Mouse (Mus musculus) Patski (cell line): ENCODE measurements at regions not wholly inside any gene's neighbourhood (a gene's known extent, or its start where the extent isn't known, plus 50 kb on each side); places are given as distances from the start of the nearest gene placed in this dataset.
A peak's percentile ranks its signal among the peaks of the same experiment; 100 is the strongest.

Experiments used
- ATAC-seq: fragments of 100-300 bp; one replicate; pipeline ENCODE4 v1.8.0; 2021
- CTCF ChIA-PET: fragments of 350-600 bp; sonication (Branson Sonifier 250); formaldehyde crosslinking; loops from one replicate; lab custom pipeline; 2022; ENCODE audit warnings: inconsistent platforms; lab: Charles Lee
- POLR2A ChIA-PET: fragments of 350-600 bp; sonication (Branson Sonifier 250); formaldehyde crosslinking; loops from one replicate; lab custom pipeline; 2022; ENCODE audit warnings: antibody characterized with exemption, inconsistent platforms; lab: Charles Lee
- DNase-seq: peaks from one replicate; pipeline ENCODE4 v3.0.0-alpha.2; 2011; ENCODE audit warnings: low read depth, low spot score
- H3K27me3 ChIP-seq: fragments of 371-371 bp; one replicate; pipeline ENCODE4 v1.5.1; 2021
- CTCF ChIP-seq: fragments of 100-300 bp; IDR thresholded peaks from one replicate; pipeline ENCODE4 v1.5.1; 2021
- in situ Hi-C: fragments of 300-500 bp; cut with MboI; formaldehyde crosslinking; loops from 3 replicates; pipeline ENCODE4 v1.11.1; 2018; ENCODE audit warnings: low pct_unique_long_range_greater_than_20kb, mixed read lengths

DNA sequence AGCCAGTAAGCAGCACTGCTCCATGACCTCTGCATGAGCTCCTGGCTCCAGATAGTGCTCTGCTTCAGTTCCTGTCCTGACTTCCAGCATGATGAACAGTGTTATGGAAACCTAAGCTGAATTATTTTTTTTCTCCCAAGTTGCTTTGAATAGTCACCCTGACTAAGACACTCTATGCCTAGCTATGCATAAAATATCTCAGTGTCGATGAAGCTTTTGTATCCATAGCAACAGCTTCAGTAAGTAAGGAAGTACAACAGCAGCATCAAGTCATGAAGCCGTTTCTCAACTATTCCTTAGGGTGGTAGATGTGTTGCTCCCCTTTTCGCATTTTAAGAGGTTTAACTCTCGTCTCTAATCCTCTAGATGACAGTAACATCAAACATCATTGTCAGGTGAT, 228.4 kb upstream of the Gpc5 start:
- TF ChIP-seq CTCF = no peak
- in situ Hi-C loops = no loop called here

DNA sequence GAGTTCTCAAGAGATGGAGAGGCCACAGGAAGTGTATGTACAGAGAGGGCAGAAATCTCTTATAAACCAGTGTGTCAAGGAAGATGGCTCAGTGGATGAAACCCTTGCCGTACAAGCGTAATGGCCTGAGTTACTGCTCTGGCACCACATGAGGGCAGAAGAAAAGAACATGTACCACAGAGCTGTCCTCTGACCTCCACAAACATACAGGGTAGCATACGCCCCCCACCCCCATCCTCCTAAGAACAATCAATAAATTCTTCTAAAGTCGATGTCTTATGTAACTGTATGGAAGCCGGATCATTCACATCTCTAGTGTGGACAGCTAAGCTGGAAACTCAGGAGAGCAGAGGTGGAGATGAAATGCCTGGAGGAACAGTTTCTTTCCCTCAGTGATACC, 227.9 kb upstream of the Gpc5 start:
- no peak for TF ChIP-seq CTCF
- CTCF ChIA-PET = no interaction called here
- peaks cover 6% of the 10 kb centered on the region for H3K27me3 ChIP-seq
- ATAC-seq = no peak
- POLR2A ChIA-PET = no interaction called here
- DNase-seq = no peak
- in situ Hi-C loops = no loop called here

More for the DNA sequence above, 228.4 kb upstream of the Gpc5 start:
- H3K27me3 ChIP-seq = peaks cover 6% of the 10 kb centered on the region
- ATAC-seq (no peak), DNase-seq (no peak)
- CTCF ChIA-PET = no interaction called here
- POLR2A ChIA-PET = no interaction called here

DNA sequence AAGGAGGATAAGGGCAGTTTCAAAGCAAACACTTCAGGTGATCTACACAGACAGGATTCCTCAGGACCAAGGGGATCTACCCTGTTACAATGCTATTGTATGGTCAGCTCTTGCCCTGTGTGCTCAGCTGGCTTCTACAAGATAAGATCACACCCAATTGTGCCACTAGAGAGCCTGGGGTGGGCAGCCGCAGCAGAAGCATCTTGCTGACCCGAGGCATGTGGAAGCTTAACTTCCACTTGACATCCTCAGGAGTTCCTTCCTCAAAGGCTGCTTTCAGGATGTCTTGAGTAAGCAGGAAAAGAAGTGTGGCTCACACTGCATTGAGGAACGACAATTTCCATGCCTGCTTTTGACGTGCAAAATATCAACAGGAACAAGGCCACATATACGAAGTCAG, 222.8 kb upstream of the Gpc5 start:
- TF ChIP-seq CTCF = no peak
- POLR2A ChIA-PET = no interaction called here
- in situ Hi-C loops = no loop called here
- CTCF ChIA-PET = no interaction called here
- DNase-seq (no peak), ATAC-seq (no peak)
- H3K27me3 ChIP-seq = peaks cover 25% of the 10 kb centered on the region

DNA sequence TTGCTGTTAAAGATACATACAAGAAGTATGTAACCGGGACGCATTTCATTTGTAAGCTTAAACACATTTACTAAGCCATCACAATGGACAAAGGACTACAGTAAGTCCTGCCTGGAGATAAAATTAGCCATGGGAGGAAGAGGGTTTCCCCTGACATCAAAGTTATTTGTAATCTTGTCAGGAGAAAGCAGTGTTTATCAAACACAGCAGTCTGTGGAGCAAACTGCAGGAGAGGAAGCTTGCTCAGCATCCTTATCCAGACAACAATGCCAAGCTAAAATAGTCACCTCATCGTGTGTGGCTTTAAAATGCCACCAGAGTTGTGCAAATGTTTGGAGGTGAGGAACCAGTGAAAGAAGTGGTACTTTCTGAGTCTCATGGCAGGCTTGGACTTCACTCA, 216.9 kb upstream of the Gpc5 start:
- peaks cover 21% of the 10 kb centered on the region for H3K27me3 ChIP-seq
- DNase-seq = no peak
- ChIA-PET POLR2A (no interaction called here), CTCF (no interaction called here)
- TF ChIP-seq CTCF = no peak
- in situ Hi-C loops = no loop called here
- no peak for ATAC-seq

DNA sequence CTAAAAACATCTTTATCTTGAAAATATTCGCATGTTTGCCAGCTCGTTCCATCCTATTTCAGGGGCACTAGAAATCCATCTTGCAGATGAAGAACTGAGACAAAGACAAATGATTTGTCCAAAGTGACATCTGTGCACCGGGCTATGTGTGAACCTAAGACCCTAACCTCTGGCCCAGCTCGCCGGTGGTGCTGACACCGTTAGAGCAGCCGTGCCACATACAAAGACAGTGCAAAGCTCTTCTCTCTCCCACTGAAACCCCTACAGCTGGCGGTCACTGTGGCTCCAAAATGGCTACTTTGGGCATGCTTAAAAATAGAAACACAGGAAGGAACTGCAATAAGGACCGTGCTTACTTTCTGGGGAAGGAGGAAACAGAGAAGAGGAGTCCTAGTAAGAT, 215.6 kb upstream of the Gpc5 start:
- POLR2A ChIA-PET = no interaction called here
- no peak for TF ChIP-seq CTCF
- in situ Hi-C loops = no loop called here
- ATAC-seq (no peak), DNase-seq (no peak)
- CTCF ChIA-PET = no interaction called here
- peaks cover 15% of the 10 kb centered on the region for H3K27me3 ChIP-seq

DNA sequence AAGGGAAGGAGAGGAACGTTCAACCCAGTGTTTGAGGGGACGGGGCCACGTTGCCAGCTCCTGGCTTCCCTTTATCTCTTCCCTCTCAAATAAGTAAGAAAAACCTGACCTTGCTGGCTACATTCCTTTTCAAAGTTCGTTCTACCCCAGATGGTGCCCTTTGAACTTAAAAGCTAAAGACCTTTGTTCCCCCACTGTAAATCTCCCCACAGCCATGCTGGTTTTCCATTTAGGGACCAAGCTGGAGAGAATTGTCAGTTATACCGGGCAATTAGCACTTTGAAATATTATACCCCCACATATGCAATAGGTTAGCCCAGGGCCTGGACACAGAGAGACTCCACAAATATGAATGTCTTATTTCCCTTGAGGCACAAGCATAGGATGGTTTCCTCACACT, 214.5 kb upstream of the Gpc5 start:
- H3K27me3 ChIP-seq = peaks cover 15% of the 10 kb centered on the region
- ATAC-seq (no peak), DNase-seq (no peak)
- ChIA-PET CTCF (interaction anchor here (0.9 kb wide), 1 partner anchor 12 kb away, joined by 3 read pairs; no protein-coding TSS in a partner anchor), POLR2A (no interaction called here)
- TF ChIP-seq CTCF = no peak
- in situ Hi-C loops = no loop called here

DNA sequence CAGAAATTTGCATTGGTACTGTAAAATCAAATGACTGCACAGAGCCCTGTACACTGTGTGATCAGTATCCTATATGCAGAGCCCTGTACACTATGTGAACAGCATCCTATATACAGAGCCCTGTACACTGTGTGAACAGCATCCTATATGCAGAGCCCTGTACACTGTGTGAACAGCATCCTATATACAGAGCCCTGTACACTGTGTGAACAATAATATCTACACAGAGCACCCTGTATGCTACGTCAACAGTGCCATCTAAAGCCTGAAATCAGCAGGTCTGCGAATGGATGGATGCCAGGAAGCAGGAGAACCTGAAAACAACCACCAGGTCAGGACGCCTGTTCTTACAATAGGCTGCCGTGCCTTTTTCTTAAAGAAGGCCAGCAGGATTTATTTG, 211.7 kb upstream of the Gpc5 start:
- peaks cover 3% of the 10 kb centered on the region for H3K27me3 ChIP-seq
- in situ Hi-C loops = no loop called here
- ATAC-seq (no peak), DNase-seq (no peak)
- no peak for TF ChIP-seq CTCF
- POLR2A ChIA-PET = no interaction called here
- CTCF ChIA-PET = no interaction called here

DNA sequence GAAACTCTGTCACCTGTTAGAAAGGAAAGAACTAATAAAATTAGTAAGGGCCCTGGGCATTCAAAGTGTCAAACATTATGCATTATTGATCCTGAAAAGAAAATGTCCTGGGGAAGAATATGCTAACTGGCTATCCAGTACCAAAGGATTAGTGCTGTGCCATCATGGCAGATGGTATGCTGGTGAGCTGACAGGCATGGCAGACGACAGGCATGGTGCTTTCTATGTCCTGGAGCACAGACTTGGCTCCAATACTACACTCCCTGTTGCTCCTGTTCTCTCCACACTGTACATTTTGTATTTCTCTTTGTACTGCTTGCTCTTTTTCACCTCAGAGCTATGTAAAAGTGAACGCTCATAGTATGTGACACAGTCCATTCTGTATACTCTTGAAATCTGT, 187.9 kb upstream of the Gpc5 start:
- in situ Hi-C loops = no loop called here
- DNase-seq (no peak), ATAC-seq (no peak)

DNA sequence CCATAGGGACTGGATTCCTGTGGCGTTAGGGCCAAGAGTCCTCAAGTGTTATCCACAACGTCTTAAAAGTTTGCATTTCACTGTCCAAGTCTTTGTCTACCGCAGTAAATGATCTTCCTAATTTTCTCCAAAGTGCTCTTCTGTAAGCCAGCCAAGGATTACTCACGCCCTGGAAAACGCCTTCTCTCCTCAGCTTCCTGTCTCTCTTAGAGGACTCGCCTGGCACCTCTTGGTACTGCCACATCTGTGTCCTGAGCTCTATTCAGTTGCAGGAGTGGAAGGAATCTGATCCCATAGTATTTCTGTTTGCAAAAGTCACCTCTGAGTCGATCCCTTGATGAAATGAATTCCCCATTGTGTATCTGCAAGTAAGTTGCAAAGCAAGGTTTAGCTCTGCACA, 179.7 kb upstream of the Gpc5 start:
- ChIA-PET CTCF (interaction anchor here (0.9 kb wide), 1 partner anchor 39 kb away, joined by 3 read pairs; no protein-coding TSS in a partner anchor), POLR2A (no interaction called here)
- in situ Hi-C loops = no loop called here
- no peak for TF ChIP-seq CTCF
- DNase-seq = no peak
- ATAC-seq = no peak
- peaks cover 10% of the 10 kb centered on the region for H3K27me3 ChIP-seq

More for the DNA sequence above, 187.9 kb upstream of the Gpc5 start:
- ChIA-PET POLR2A (no interaction called here), CTCF (no interaction called here)
- no peak for TF ChIP-seq CTCF
- H3K27me3 ChIP-seq = peaks cover 9% of the 10 kb centered on the region

DNA sequence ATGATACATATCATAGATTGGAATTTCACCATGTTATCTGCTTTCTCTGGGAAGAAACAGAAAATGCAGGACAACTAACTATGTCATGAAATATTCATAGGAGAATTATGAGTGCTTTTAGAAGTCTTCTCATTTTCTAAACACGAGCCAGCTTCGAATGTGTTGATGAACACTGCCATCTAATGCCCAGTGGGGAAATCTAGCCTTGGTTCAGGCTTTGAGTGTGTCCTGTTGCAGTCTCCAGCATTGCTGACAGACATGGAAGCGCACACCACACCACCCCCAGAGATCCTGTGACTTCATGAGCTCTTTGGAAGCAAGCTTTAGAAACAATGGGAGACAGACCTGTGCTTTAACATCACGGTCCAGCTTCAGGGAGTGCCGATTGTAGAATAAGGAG, 178.8 kb upstream of the Gpc5 start:
- TF ChIP-seq CTCF = peak; percentile 52
- in situ Hi-C loops = no loop called here
- peaks cover 4% of the 10 kb centered on the region for H3K27me3 ChIP-seq
- DNase-seq = no peak
- ChIA-PET CTCF (interaction anchor here (1.2 kb wide), 1 partner anchor 19 kb away, joined by 4 read pairs; no protein-coding TSS in a partner anchor), POLR2A (no interaction called here)
- no peak for ATAC-seq

DNA sequence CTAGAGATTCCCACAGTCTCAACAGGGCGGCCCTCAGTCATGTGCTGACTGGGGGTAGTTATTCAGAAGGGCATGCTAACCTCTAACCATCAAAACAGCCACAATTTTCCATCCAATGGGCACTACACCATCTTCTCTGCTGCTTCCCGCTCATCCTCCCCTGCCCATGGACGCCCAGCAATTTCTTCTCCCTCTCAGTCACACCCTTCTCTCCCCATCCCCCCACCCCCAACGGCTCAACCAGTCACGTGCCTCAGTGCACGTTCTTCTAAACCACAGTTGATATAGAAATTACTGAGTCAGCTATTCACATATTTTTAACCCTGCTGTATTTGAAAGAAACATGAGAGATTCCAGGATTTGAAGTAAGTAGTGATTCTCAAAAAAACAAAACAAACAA, 146.3 kb upstream of the Gpc5 start:
- CTCF ChIA-PET = no interaction called here
- DNase-seq (no peak), ATAC-seq (no peak)
- POLR2A ChIA-PET = no interaction called here
- TF ChIP-seq CTCF = no peak
- in situ Hi-C loops = no loop called here
- H3K27me3 ChIP-seq = peaks cover 10% of the 10 kb centered on the region

DNA sequence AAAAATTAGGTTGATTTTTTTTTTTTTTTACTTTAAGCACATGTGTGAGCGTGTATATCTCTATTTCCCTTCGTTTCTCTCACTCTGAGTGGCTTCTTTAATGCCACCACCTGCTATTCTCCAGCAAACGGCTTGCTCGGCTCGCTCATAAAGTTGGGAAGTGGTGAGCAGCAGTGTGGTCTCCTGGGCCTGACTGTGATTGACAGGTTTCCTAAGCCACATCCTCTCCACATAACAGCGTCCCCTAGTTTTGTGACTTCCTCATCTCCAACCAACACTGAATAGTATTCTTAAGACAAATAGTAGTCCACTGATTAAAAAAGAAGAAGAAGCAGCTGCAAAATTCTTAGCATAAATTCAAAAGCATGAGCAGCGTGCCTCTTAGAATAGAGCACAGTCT, 145.7 kb upstream of the Gpc5 start:
- DNase-seq = no peak
- ATAC-seq = no peak
- H3K27me3 ChIP-seq = peaks cover 11% of the 10 kb centered on the region
- ChIA-PET POLR2A (no interaction called here), CTCF (no interaction called here)
- TF ChIP-seq CTCF = no peak
- in situ Hi-C loops = no loop called here
